Mouse (Mus musculus) heart, adult 2 months (tissue): ENCODE measurements around the gene Stk39.

Experiments
- CTCF ChIP-seq: fragments of 200-600 bp; IDR thresholded peaks from 2 replicates; pipeline ENCODE4 v1.8.1; 2022; ENCODE audit warnings: antibody characterized with exemption, mild to moderate bottlenecking, moderate library complexity
- EP300 ChIP-seq: fragments of 200-500 bp; IDR thresholded peaks from 2 replicates; pipeline ENCODE4 v1.6.1; 2011; ENCODE audit warnings: low read depth, low read length, control low read depth; ENCODE audit not compliant: insufficient read depth
- POLR2A ChIP-seq: fragments of 200-500 bp; IDR thresholded peaks from 2 replicates; pipeline ENCODE4 v1.6.1; 2011; ENCODE audit warnings: mild to moderate bottlenecking, low read depth, low read length, control low read depth; ENCODE audit not compliant: insufficient read depth

DNA sequence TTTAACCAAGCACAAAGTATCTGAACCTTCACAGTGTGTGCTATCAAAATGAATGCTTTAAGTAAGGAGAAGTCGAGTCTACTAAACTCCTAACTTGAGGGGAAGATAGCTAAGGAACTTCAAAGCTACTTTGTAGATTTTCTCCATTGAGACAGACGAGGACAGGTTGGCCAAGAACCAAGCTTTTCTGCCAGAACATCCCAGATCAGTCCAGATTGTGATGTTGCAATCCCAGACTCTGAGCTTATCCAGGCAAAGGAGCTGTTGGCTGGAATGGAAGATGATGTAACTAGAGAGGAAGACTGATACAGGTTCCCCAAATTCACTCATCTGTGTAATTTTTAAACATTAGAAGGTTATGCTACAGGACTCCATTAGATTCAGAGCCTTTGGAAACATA lies 187.7 kb downstream of the Stk39 start:
- TF ChIP-seq CTCF, result no peak
- no peak for TF ChIP-seq POLR2A
- no peak for TF ChIP-seq EP300
